Mouse (Mus musculus): ENCODE results near the gene Hmgcll1.

Hmgcll1 gene

GRCm38 (mm10) chr9:76014631-76015531 lies at the start of gene Hmgcll1:
Gene Hmgcll1 (plus strand): TSS chr9:76014855.
- no peak for DNase-seq (ENCODE audit: low read depth, low spot score)

GRCm38 (mm10) chr9:75980097-75980496 lies 34.6 kb upstream of the Hmgcll1 start:
- DNase-seq (ENCODE audit: low read depth, low spot score), result no peak

GRCm38 (mm10) chr9:75981139-75981538 lies 33.5 kb upstream of the Hmgcll1 start:
- no peak for DNase-seq (ENCODE audit: low read depth, low spot score)

GRCm38 (mm10) chr9:75989491-75989890 lies 25.2 kb upstream of the Hmgcll1 start:
- no peak for DNase-seq (ENCODE audit: low read depth, low spot score)

- DNase-seq (ENCODE audit: low read depth, low spot score), result no peak
Measured at GRCm38 (mm10) chr9:75998791-75999350, 15.8 kb upstream of the Hmgcll1 start.

GRCm38 (mm10) chr9:76000876-76001858 lies 13.5 kb upstream of the Hmgcll1 start:
- no peak for DNase-seq (ENCODE audit: low read depth, low spot score)

- DNase-seq (ENCODE audit: low read depth, low spot score), result no peak
Measured at GRCm38 (mm10) chr9:76003066-76003465, 11.6 kb upstream of the Hmgcll1 start.

GRCm38 (mm10) chr9:76003637-76004036 lies 11.0 kb upstream of the Hmgcll1 start:
- DNase-seq (ENCODE audit: low read depth, low spot score), result no peak

- no peak for DNase-seq (ENCODE audit: low read depth, low spot score)
Measured at GRCm38 (mm10) chr9:76007342-76007970, 7.2 kb upstream of the Hmgcll1 start.

GRCm38 (mm10) chr9:76013789-76014188 lies 866 bp upstream of the Hmgcll1 start:
- no peak for DNase-seq (ENCODE audit: low read depth, low spot score)

- DNase-seq (ENCODE audit: low read depth, low spot score), result no peak
Measured at GRCm38 (mm10) chr9:76015971-76016370, 1.3 kb downstream of the Hmgcll1 start.

GRCm38 (mm10) chr9:76016506-76016905 lies 1.9 kb downstream of the Hmgcll1 start:
- DNase-seq (ENCODE audit: low read depth, low spot score), result no peak

GRCm38 (mm10) chr9:76023551-76023973 lies 8.9 kb downstream of the Hmgcll1 start:
- no peak for DNase-seq (ENCODE audit: low read depth, low spot score)

- DNase-seq (ENCODE audit: low read depth, low spot score), result no peak
Measured at GRCm38 (mm10) chr9:76024277-76025246, 9.9 kb downstream of the Hmgcll1 start.

- no peak for DNase-seq (ENCODE audit: low read depth, low spot score)
Measured at GRCm38 (mm10) chr9:76029471-76030199, 15.0 kb downstream of the Hmgcll1 start.

GRCm38 (mm10) chr9:76035058-76035457 lies 20.4 kb downstream of the Hmgcll1 start:
- no peak for DNase-seq (ENCODE audit: low read depth, low spot score)

GRCm38 (mm10) chr9:76038327-76039103 lies 23.9 kb downstream of the Hmgcll1 start:
- no peak for DNase-seq (ENCODE audit: low read depth, low spot score)

GRCm38 (mm10) chr9:76039711-76040110 lies 25.1 kb downstream of the Hmgcll1 start:
- no peak for DNase-seq (ENCODE audit: low read depth, low spot score)

- no peak for DNase-seq (ENCODE audit: low read depth, low spot score)
Measured at GRCm38 (mm10) chr9:76043341-76043740, 28.7 kb downstream of the Hmgcll1 start.
